Mouse (Mus musculus): Measurements from ENCODE around the gene Clps.

DNA sequence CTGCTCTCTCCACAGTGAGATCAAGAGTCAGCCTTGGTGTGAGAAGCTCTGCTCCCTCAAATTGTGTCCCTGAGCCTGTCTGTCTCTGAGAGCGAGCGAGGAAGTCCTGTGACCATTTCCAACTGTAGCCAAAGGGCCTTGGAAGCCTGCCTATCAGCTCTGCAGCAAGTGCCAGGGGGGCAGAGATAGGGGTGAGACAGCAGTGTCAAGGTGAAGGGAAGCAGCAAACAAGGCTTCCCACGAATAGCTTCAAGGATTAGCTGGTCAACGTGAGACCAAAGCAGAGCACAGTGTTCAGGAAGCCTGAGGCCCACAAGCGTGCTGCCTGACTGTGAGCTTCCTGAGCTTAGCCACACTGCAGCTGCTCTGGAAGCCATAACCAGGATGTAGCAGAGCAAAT is 30.9 kb upstream of the Clps start:
- TF ChIP-seq CTCF (conservative IDR thresholded peaks at IDR 0.05; ENCODE audit: insufficient read depth, insufficient read length, low read depth, low read length) = no peak
- TF ChIP-seq POLR2A (IDR thresholded peaks at IDR 0.05; ENCODE audit: low read depth, low read length) = no peak

All from kidney, adult 2 months (tissue).